Mouse (Mus musculus) stomach, embryonic 14.5 days (tissue): ENCODE data around the gene Prss40. TPM values are rescaled to one million over a fixed set of nuclear protein-coding genes. Genes with fewer than 3 reads are reported as not detected.
A peak's percentile ranks its signal among the peaks of the same experiment; 100 is the strongest.
"Not testable (repeated sequence)": the region's sequence is repeated elsewhere in the genome, so short reads cannot be mapped to it uniquely, and the experiment has no call there.

Experiments
- ATAC-seq: fragments of 200-750 bp; cut with Nextera tagmentation; 2 replicates; pipeline ENCODE4 v1.8.0; 2017; ENCODE audit warnings: low read depth, moderate TSS enrichment; ENCODE audit not compliant: insufficient number of reproducible peaks, insufficient read depth, low FRiP score
- H3K27ac ChIP-seq: fragments of 300-500 bp; sonication (generic); 2 replicates; pipeline ENCODE4 v1.5.1; 2014; ENCODE audit warnings: mild to moderate bottlenecking, low read length, moderate library complexity, mixed read lengths
- H3K27me3 ChIP-seq: fragments of 300-500 bp; sonication (generic); 2 replicates; pipeline ENCODE4 v1.6.1; 2014; ENCODE audit warnings: low read length, control low read depth, mixed read lengths; ENCODE audit not compliant: control insufficient read depth, insufficient read depth
- H3K36me3 ChIP-seq: fragments of 300-500 bp; sonication (generic); 2 replicates; pipeline ENCODE4 v1.6.1; 2014; ENCODE audit warnings: mild to moderate bottlenecking, control low read depth, low read length, moderate library complexity, mixed read lengths; ENCODE audit not compliant: control insufficient read depth, insufficient read depth
- H3K4me1 ChIP-seq: fragments of 300-500 bp; sonication (generic); 2 replicates; pipeline ENCODE4 v1.6.1; 2014; ENCODE audit warnings: low read length, control low read depth, mixed read lengths; ENCODE audit not compliant: control insufficient read depth, insufficient read depth
- H3K4me2 ChIP-seq: fragments of 300-500 bp; sonication (generic); replicated peaks from 2 replicates; pipeline ENCODE4 v1.6.1; 2014; ENCODE audit warnings: low read depth, low read length, control low read depth
- H3K4me3 ChIP-seq: fragments of 300-500 bp; sonication (generic); 2 replicates; pipeline ENCODE4 v1.5.1; 2014; ENCODE audit warnings: low read depth, low read length, control low read depth
- H3K9ac ChIP-seq: fragments of 300-500 bp; sonication (generic); replicated peaks from 2 replicates; pipeline ENCODE4 v1.6.1; 2014; ENCODE audit warnings: low read depth, mild to moderate bottlenecking, control low read depth, low read length, moderate library complexity, mixed read lengths
- H3K9me3 ChIP-seq: fragments of 300-500 bp; sonication (generic); 2 replicates; pipeline ENCODE4 v1.6.1; 2016; ENCODE audit warnings: low read depth, low read length, control low read depth; ENCODE audit not compliant: control insufficient read depth
- WGBS: fragments of 180-500 bp; shearing (Covaris S2); extraction: QIAGEN DNeasy Blood & Tissue Kit; methylation state at CpG from one replicate; pipeline ENCODE4 v1.1.7; 2014; 5-methylcytosine and 5-hydroxymethylcytosine counted together
- polyA plus RNA-seq: library from polyadenylated mRNA; unstranded; fragments of >200 nt; fragmentation: Nextera tagmentation; extraction: Ambion mirVana; gene quantifications from 2 replicates; pipeline ENCODE4 v1.2.1, GENCODE M21; 2014

Gene Prss40
- polyA plus RNA-seq, 1 experiment from 2014 or later = not detected

GRCm38 (mm10) chr1:34553690-34554089, 7.1 kb downstream of the Prss40 start:
- no peak for ATAC-seq
- H3K27me3 ChIP-seq = no peaks in the 10 kb centered on the region
- no peak overlapping the region for H3K4me2 ChIP-seq
- no peaks in the 10 kb centered on the region for H3K36me3 ChIP-seq
- H3K27ac ChIP-seq = no peak overlapping the region
- H3K4me3 ChIP-seq = no peak overlapping the region
- H3K4me1 ChIP-seq = no peaks in the 10 kb centered on the region
- 82% methylated on average over 1 of the region's 1 CpGs for WGBS
- no peaks in the 10 kb centered on the region for H3K9me3 ChIP-seq
- H3K9ac ChIP-seq = no peak overlapping the region

GRCm38 (mm10) chr1:34547074-34547473, 13.7 kb downstream of the Prss40 start:
- Histone ChIP-seq H3K27me3 (no peaks in the 10 kb centered on the region), H3K9ac (no peak overlapping the region), H3K4me2 (no peak overlapping the region), H3K4me1 (no peaks in the 10 kb centered on the region), H3K9me3 (no peaks in the 10 kb centered on the region), H3K4me3 (no peak overlapping the region), H3K27ac (no peak overlapping the region), H3K36me3 (no peaks in the 10 kb centered on the region)
- ATAC-seq = no peak
- WGBS = 76% methylated on average over 1 of the region's 1 CpGs

GRCm38 (mm10) chr1:34536767-34537485, 23.8 kb downstream of the Prss40 start:
- Histone ChIP-seq H3K36me3 (no peaks in the 10 kb centered on the region), H3K4me3 (peak overlapping the region; percentile 12), H3K27ac (no peak overlapping the region), H3K4me2 (peak overlapping the region; percentile 29), H3K4me1 (no peaks in the 10 kb centered on the region), H3K9me3 (no peaks in the 10 kb centered on the region), H3K27me3 (peaks cover 11% of the 10 kb centered on the region; the same call in 1 of the 2 replicates), H3K9ac (no peak overlapping the region)
- WGBS = 2% methylated on average over 16 of the region's 16 CpGs
- peak; percentile 81 for ATAC-seq

- WGBS = 2% methylated on average over 14 of the region's 14 CpGs
- H3K4me3 ChIP-seq = 0 out of 2 replicates have a peak overlapping the region, but pooled peaks have one; percentile 12
- no peaks in the 10 kb centered on the region for H3K4me1 ChIP-seq
- no peak overlapping the region for H3K27ac ChIP-seq
- peaks cover 11% of the 10 kb centered on the region; the same call in 1 of the 2 replicates for H3K27me3 ChIP-seq
- no peak for ATAC-seq
- H3K4me2 ChIP-seq = peak overlapping the region; percentile 29
- no peak overlapping the region for H3K9ac ChIP-seq
- H3K36me3 ChIP-seq = no peaks in the 10 kb centered on the region
- H3K9me3 ChIP-seq = no peaks in the 10 kb centered on the region
Observed at GRCm38 (mm10) chr1:34536291-34536766, 24.4 kb downstream of the Prss40 start.

GRCm38 (mm10) chr1:34535043-34535698, 25.6 kb downstream of the Prss40 start, which contains the start of gene Cfc1:
Gene Cfc1, plus strand, starts transcription at chr1:34535648.
- peaks cover 11% of the 10 kb centered on the region; the same call in 1 of the 2 replicates for H3K27me3 ChIP-seq
- not testable (repeated sequence) for H3K4me1 ChIP-seq, H3K9me3 ChIP-seq, H3K9ac ChIP-seq, ATAC-seq, H3K36me3 ChIP-seq, H3K27ac ChIP-seq
- WGBS = 16% methylated on average over 7 of the region's 7 CpGs
- 0 out of 2 replicates have a peak within 1 kb of the TSS, but pooled peaks have one; percentile 12 for H3K4me3 ChIP-seq
- H3K4me2 ChIP-seq = peak within 1 kb of the TSS; percentile 29

GRCm38 (mm10) chr1:34534574-34534973, 26.2 kb downstream of the Prss40 start:
- not testable (repeated sequence) for H3K27ac ChIP-seq, H3K4me2 ChIP-seq, H3K9ac ChIP-seq, H3K4me1 ChIP-seq, H3K9me3 ChIP-seq, H3K36me3 ChIP-seq, ATAC-seq, H3K4me3 ChIP-seq
- 26% methylated on average over 3 of the region's 3 CpGs for WGBS
- H3K27me3 ChIP-seq = peaks cover 11% of the 10 kb centered on the region; the same call in 1 of the 2 replicates

- no peak overlapping the region for H3K27ac ChIP-seq
- no peak overlapping the region for H3K9ac ChIP-seq
- no peak for ATAC-seq
- no peaks in the 10 kb centered on the region for H3K27me3 ChIP-seq
- H3K4me1 ChIP-seq = no peaks in the 10 kb centered on the region
- WGBS = 91% methylated on average over 3 of the region's 3 CpGs
- H3K4me2 ChIP-seq = no peak overlapping the region
- no peaks in the 10 kb centered on the region for H3K9me3 ChIP-seq
- no peaks in the 10 kb centered on the region for H3K36me3 ChIP-seq
- no peak overlapping the region for H3K4me3 ChIP-seq
Observed at GRCm38 (mm10) chr1:34523647-34524046, 37.1 kb downstream of the Prss40 start.

- 63% methylated on average over 3 of the region's 3 CpGs for WGBS
- H3K4me1 ChIP-seq = no peaks in the 10 kb centered on the region
- H3K36me3 ChIP-seq = no peaks in the 10 kb centered on the region
- H3K4me2 ChIP-seq = no peak overlapping the region
- H3K9ac ChIP-seq = no peak overlapping the region
- H3K4me3 ChIP-seq = no peak overlapping the region
- no peaks in the 10 kb centered on the region for H3K9me3 ChIP-seq
- H3K27me3 ChIP-seq = no peaks in the 10 kb centered on the region
- H3K27ac ChIP-seq = no peak overlapping the region
- ATAC-seq = no peak
Observed at GRCm38 (mm10) chr1:34522850-34523244, 37.9 kb downstream of the Prss40 start.
